Mouse (Mus musculus) liver, postnatal 0 days (tissue): ENCODE measurements around the gene BC034090. TPM values are rescaled to one million over a fixed set of nuclear protein-coding genes. Genes with fewer than 3 reads are reported as not detected.

Experiments
- ATAC-seq: fragments of 200-750 bp; cut with Nextera tagmentation; 2 replicates; pipeline ENCODE4 v1.8.0; 2017; ENCODE audit warnings: mild to moderate bottlenecking, moderate library complexity
- DNase-seq: peaks from one replicate; pipeline ENCODE4 v3.0.0-alpha.2; 2016
- H3K27ac ChIP-seq: fragments of 300-500 bp; sonication (generic); 2 replicates; pipeline ENCODE4 v1.5.1; 2014; ENCODE audit warnings: antibody characterized with exemption, moderate library complexity, mild to moderate bottlenecking, low read depth
- H3K27me3 ChIP-seq: fragments of 300-500 bp; sonication (generic); 2 replicates; pipeline ENCODE4 v1.6.1; 2014; ENCODE audit warnings: low read length, control low read depth, mixed read lengths; ENCODE audit not compliant: insufficient read depth
- H3K36me3 ChIP-seq: fragments of 300-500 bp; sonication (generic); replicated peaks from 2 replicates; pipeline ENCODE4 v1.6.1; 2014; ENCODE audit warnings: mild to moderate bottlenecking, control low read depth, low read length, moderate library complexity, mixed read lengths; ENCODE audit not compliant: insufficient read depth
- H3K4me1 ChIP-seq: fragments of 300-500 bp; sonication (generic); 2 replicates; pipeline ENCODE4 v1.6.1; 2014; ENCODE audit warnings: antibody characterized with exemption, mild to moderate bottlenecking, control low read depth; ENCODE audit not compliant: insufficient read depth
- H3K4me2 ChIP-seq: fragments of 300-500 bp; sonication (generic); 2 replicates; pipeline ENCODE4 v1.6.1; 2014; ENCODE audit warnings: low read depth, mild to moderate bottlenecking, low read length, moderate library complexity, mixed read lengths
- H3K4me3 ChIP-seq: fragments of 300-500 bp; sonication (generic); 2 replicates; pipeline ENCODE4 v1.5.1; 2014; ENCODE audit warnings: low read depth, low read length
- H3K9ac ChIP-seq: fragments of 300-500 bp; sonication (generic); replicated peaks from 2 replicates; pipeline ENCODE4 v1.6.1; 2014; ENCODE audit warnings: mild to moderate bottlenecking, moderate library complexity
- H3K9me3 ChIP-seq: fragments of 300-500 bp; sonication (generic); 2 replicates; pipeline ENCODE4 v1.6.1; 2016; ENCODE audit warnings: mild to moderate bottlenecking, control low read depth, low read length, mixed read lengths
- CTCF ChIP-seq: sonication (generic); IDR thresholded peaks from 2 replicates; pipeline ENCODE4 v1.5.1; 2016; ENCODE audit warnings: antibody characterized with exemption, low read depth
- EP300 ChIP-seq: IDR thresholded peaks from 2 replicates; pipeline ENCODE4 v1.6.1; 2016; ENCODE audit warnings: antibody characterized with exemption, low read depth, mild to moderate bottlenecking
- WGBS: fragments of 180-500 bp; shearing (Covaris S2); extraction: QIAGEN DNeasy Blood & Tissue Kit; methylation state at CpG from one replicate; pipeline ENCODE4 v1.1.7; 2014; ENCODE audit not compliant: insufficient replicate concordance; 5-methylcytosine and 5-hydroxymethylcytosine counted together
- polyA plus RNA-seq: library from polyadenylated mRNA; unstranded; fragments of >200 nt; fragmentation: Nextera tagmentation; extraction: Ambion mirVana; gene quantifications from 2 replicates; pipeline ENCODE4 v1.2.1, GENCODE M21; 2015

The BC034090 gene
- polyA plus RNA-seq, 1 experiment from 2014 or later = 0.22 TPM

- no peak for ATAC-seq
- 78% methylated on average over 7 of the region's 7 CpGs for whole genome bisulfite sequencing
- H3K27me3 ChIP-seq = no peaks in the 10 kb centered on the region
Measured at GRCm38 (mm10) chr1:155203101-155203500, 41.1 kb downstream of the BC034090 start.

GRCm38 (mm10) chr1:155202472-155202871, 41.8 kb downstream of the BC034090 start:
- DNase-seq (peak; percentile 22), ATAC-seq (peak; percentile 27; the same call in 1 of the 2 replicates)
- no peaks in the 10 kb centered on the region for H3K27me3 ChIP-seq
- no peaks in the 10 kb centered on the region for H3K9me3 ChIP-seq
- TF ChIP-seq EP300 = no peak
- TF ChIP-seq CTCF = no peak
- no peak overlapping the region for H3K4me3 ChIP-seq
- H3K4me2 ChIP-seq = no peak overlapping the region; the same call in 1 of the 2 replicates
- WGBS = 73% methylated on average over 5 of the region's 5 CpGs
- H3K27ac ChIP-seq = peak overlapping the region; percentile 55
- H3K36me3 ChIP-seq = no peaks in the 10 kb centered on the region
- no peak overlapping the region for H3K9ac ChIP-seq
- H3K4me1 ChIP-seq = peaks cover 36% of the 10 kb centered on the region

More at GRCm38 (mm10) chr1:155203101-155203500, 41.1 kb downstream of the BC034090 start:
- no peaks in the 10 kb centered on the region for H3K9me3 ChIP-seq
- H3K4me3 ChIP-seq = no peak overlapping the region
- H3K27ac ChIP-seq = peak overlapping the region; percentile 49; the same call in 1 of the 2 replicates
- H3K4me2 ChIP-seq = no peak overlapping the region
- no peak overlapping the region for H3K9ac ChIP-seq
- no peaks in the 10 kb centered on the region for H3K36me3 ChIP-seq
- peaks cover 36% of the 10 kb centered on the region for H3K4me1 ChIP-seq
- peak; percentile 12 for DNase-seq
- no peak for TF ChIP-seq EP300
- no peak for TF ChIP-seq CTCF

GRCm38 (mm10) chr1:155201914-155202313, 42.3 kb downstream of the BC034090 start:
- WGBS = 80% methylated on average over 17 of the region's 17 CpGs
- ATAC-seq (no peak), DNase-seq (peak; percentile 20)
- Histone ChIP-seq H3K27ac (peak overlapping the region; percentile 55), H3K4me2 (no peak overlapping the region), H3K4me3 (no peak overlapping the region), H3K9me3 (no peaks in the 10 kb centered on the region), H3K36me3 (0 out of 2 replicates have a peak, but pooled peaks cover 4% of the 10 kb centered on the region), H3K9ac (no peak overlapping the region), H3K4me1 (peaks cover 36% of the 10 kb centered on the region), H3K27me3 (no peaks in the 10 kb centered on the region)
- TF ChIP-seq CTCF = no peak
- no peak for TF ChIP-seq EP300

- WGBS = 35% methylated on average over 4 of the region's 4 CpGs
- Histone ChIP-seq H3K9me3 (no peaks in the 10 kb centered on the region), H3K36me3 (0 out of 2 replicates have a peak, but pooled peaks cover 4% of the 10 kb centered on the region), H3K27ac (no peak overlapping the region), H3K9ac (no peak overlapping the region), H3K4me2 (no peak overlapping the region), H3K4me1 (peaks cover 36% of the 10 kb centered on the region), H3K27me3 (no peaks in the 10 kb centered on the region), H3K4me3 (no peak overlapping the region)
- ATAC-seq (no peak), DNase-seq (no peak)
- TF ChIP-seq EP300 = no peak
- TF ChIP-seq CTCF = no peak
Measured at GRCm38 (mm10) chr1:155201373-155201879, 42.8 kb downstream of the BC034090 start.

- peaks cover 36% of the 10 kb centered on the region for H3K4me1 ChIP-seq
- H3K4me2 ChIP-seq = no peak overlapping the region
- no peaks in the 10 kb centered on the region for H3K9me3 ChIP-seq
- no peaks in the 10 kb centered on the region for H3K27me3 ChIP-seq
- H3K27ac ChIP-seq = no peak overlapping the region
- DNase-seq = no peak
- ATAC-seq = no peak
- WGBS = 58% methylated on average over 2 of the region's 2 CpGs
- H3K36me3 ChIP-seq = 0 out of 2 replicates have a peak, but pooled peaks cover 4% of the 10 kb centered on the region
- no peak overlapping the region for H3K9ac ChIP-seq
- no peak overlapping the region for H3K4me3 ChIP-seq
- TF ChIP-seq CTCF (0 out of 2 replicates have a peak, but pooled peaks have one; percentile 12), EP300 (no peak)
Measured at GRCm38 (mm10) chr1:155200967-155201366, 43.3 kb downstream of the BC034090 start.

GRCm38 (mm10) chr1:155199522-155199921, 44.7 kb downstream of the BC034090 start:
- 65% methylated on average over 6 of the region's 6 CpGs for WGBS
- peaks cover 4% of the 10 kb centered on the region; the same call in 1 of the 2 replicates for H3K36me3 ChIP-seq
- no peak for DNase-seq
- H3K4me1 ChIP-seq = peaks cover 36% of the 10 kb centered on the region
- H3K9me3 ChIP-seq = no peaks in the 10 kb centered on the region
- no peak overlapping the region for H3K9ac ChIP-seq
- H3K4me3 ChIP-seq = no peak overlapping the region
- H3K27me3 ChIP-seq = no peaks in the 10 kb centered on the region
- peak; percentile 60 for ATAC-seq
- TF ChIP-seq EP300 = no peak
- no peak for TF ChIP-seq CTCF
- 0 out of 2 replicates have a peak overlapping the region, but pooled peaks have one; percentile 29 for H3K4me2 ChIP-seq
- no peak overlapping the region for H3K27ac ChIP-seq
